Mouse (Mus musculus) CD4-positive, CD25-positive, alpha-beta regulatory T cell, adult 2 months (primary cell): ENCODE measurements around the gene Eya4.

ENCODE experiments used
- DNase-seq: peaks from one replicate; pipeline ENCODE4 v3.0.0-alpha.2; 2012; ENCODE audit warnings: low read depth, low spot score

Gene Eya4

GRCm38 (mm10) chr10:23233425-23233824, 117.2 kb downstream of the Eya4 start:
- no peak for DNase-seq

GRCm38 (mm10) chr10:23230863-23231262, 119.7 kb downstream of the Eya4 start:
- no peak for DNase-seq

GRCm38 (mm10) chr10:23223336-23223735, 127.2 kb downstream of the Eya4 start:
- DNase-seq = no peak

- DNase-seq = no peak
Measured at GRCm38 (mm10) chr10:23220432-23220831, 130.2 kb downstream of the Eya4 start.

- no peak for DNase-seq
Measured at GRCm38 (mm10) chr10:23216815-23217214, 133.8 kb downstream of the Eya4 start.

- no peak for DNase-seq
Measured at GRCm38 (mm10) chr10:23211381-23211780, 139.2 kb downstream of the Eya4 start.

GRCm38 (mm10) chr10:23203885-23204284, 146.7 kb downstream of the Eya4 start:
- no peak for DNase-seq

- no peak for DNase-seq
Measured at GRCm38 (mm10) chr10:23203144-23203838, 147.3 kb downstream of the Eya4 start.

GRCm38 (mm10) chr10:23202591-23202990, 148.0 kb downstream of the Eya4 start:
- DNase-seq = no peak

GRCm38 (mm10) chr10:23198251-23198650, 152.3 kb downstream of the Eya4 start:
- DNase-seq = no peak

GRCm38 (mm10) chr10:23196336-23196735, 154.2 kb downstream of the Eya4 start:
- no peak for DNase-seq

GRCm38 (mm10) chr10:23195337-23195736, 155.2 kb downstream of the Eya4 start:
- DNase-seq = no peak

GRCm38 (mm10) chr10:23189836-23190235, 160.8 kb downstream of the Eya4 start:
- DNase-seq = no peak

- no peak for DNase-seq
Measured at GRCm38 (mm10) chr10:23185391-23185790, 165.2 kb downstream of the Eya4 start.

- DNase-seq = no peak
Measured at GRCm38 (mm10) chr10:23181572-23182493, 168.8 kb downstream of the Eya4 start.

GRCm38 (mm10) chr10:23179285-23179684, 171.3 kb downstream of the Eya4 start:
- no peak for DNase-seq

- DNase-seq = no peak
Measured at GRCm38 (mm10) chr10:23177347-23178046, 173.1 kb downstream of the Eya4 start.

- DNase-seq = no peak
Measured at GRCm38 (mm10) chr10:23176666-23177346, 173.8 kb downstream of the Eya4 start.

GRCm38 (mm10) chr10:23171541-23171940, 179.0 kb downstream of the Eya4 start:
- DNase-seq = no peak

GRCm38 (mm10) chr10:23165089-23165642, 185.4 kb downstream of the Eya4 start:
- no peak for DNase-seq

GRCm38 (mm10) chr10:23159844-23160243, 190.7 kb downstream of the Eya4 start:
- DNase-seq = no peak
